Mouse (Mus musculus) heart, postnatal 0 days (tissue): Measurements from ENCODE around the gene Tmem136. TPM values are rescaled to one million over a fixed set of nuclear protein-coding genes. Genes with fewer than 3 reads are reported as not detected.

Experiments
- ATAC-seq: fragments of 200-750 bp; cut with Nextera tagmentation; 2 replicates; pipeline ENCODE4 v1.8.0; 2017; ENCODE audit warnings: low read depth, moderate number of reproducible peaks, moderate library complexity; ENCODE audit not compliant: insufficient read depth
- DNase-seq: peaks from one replicate; pipeline ENCODE4 v3.0.0-alpha.2; 2016; ENCODE audit warnings: low spot score
- H3K27ac ChIP-seq: fragments of 300-500 bp; sonication (generic); 2 replicates; pipeline ENCODE4 v1.5.1; 2014; ENCODE audit warnings: low read depth, mild to moderate bottlenecking
- H3K27me3 ChIP-seq: fragments of 300-500 bp; sonication (generic); 2 replicates; pipeline ENCODE4 v1.6.1; 2014; ENCODE audit warnings: low read length, mixed read lengths; ENCODE audit not compliant: control insufficient read depth, insufficient read depth
- H3K36me3 ChIP-seq: fragments of 300-500 bp; sonication (generic); replicated peaks from 2 replicates; pipeline ENCODE4 v1.6.1; 2014; ENCODE audit warnings: low read length, mixed read lengths; ENCODE audit not compliant: control insufficient read depth, insufficient read depth
- H3K4me1 ChIP-seq: fragments of 300-500 bp; sonication (generic); 2 replicates; pipeline ENCODE4 v1.6.1; 2014; ENCODE audit warnings: antibody characterized with exemption; ENCODE audit not compliant: control insufficient read depth, insufficient read depth
- H3K4me2 ChIP-seq: fragments of 300-500 bp; sonication (generic); 2 replicates; pipeline ENCODE4 v1.6.1; 2014; ENCODE audit warnings: low read depth, mild to moderate bottlenecking, low read length, moderate library complexity
- H3K4me3 ChIP-seq: fragments of 300-500 bp; sonication (generic); 2 replicates; pipeline ENCODE4 v1.5.1; 2014; ENCODE audit warnings: low read depth, low read length
- H3K9ac ChIP-seq: fragments of 300-500 bp; sonication (generic); replicated peaks from 2 replicates; pipeline ENCODE4 v1.6.1; 2014; ENCODE audit warnings: low read depth, low read length, mixed read lengths
- H3K9me3 ChIP-seq: fragments of 300-500 bp; sonication (generic); replicated peaks from 2 replicates; pipeline ENCODE4 v1.6.1; 2016; ENCODE audit warnings: low read length; ENCODE audit not compliant: control insufficient read depth
- CTCF ChIP-seq: IDR thresholded peaks from 2 replicates; pipeline ENCODE4 v1.5.1; 2016; ENCODE audit warnings: antibody characterized with exemption, control low read depth, low read depth
- EP300 ChIP-seq: IDR thresholded peaks from 2 replicates; pipeline ENCODE4 v1.6.1; 2016; ENCODE audit warnings: antibody characterized with exemption, low read depth
- WGBS: fragments of 180-500 bp; shearing (Covaris S2); extraction: QIAGEN DNeasy Blood & Tissue Kit; methylation state at CpG from one replicate; pipeline ENCODE4 v1.1.7; 2014; 5-methylcytosine and 5-hydroxymethylcytosine counted together
- polyA plus RNA-seq: library from polyadenylated mRNA; unstranded; fragments of >200 nt; fragmentation: Nextera tagmentation; extraction: Ambion mirVana; gene quantifications from 2 replicates; pipeline ENCODE4 v1.2.1, GENCODE M21; 2015
- total RNA-seq: library from RNA; depleted of rRNA; stranded (reverse); fragments of >200 nt; gene quantifications from 2 replicates; pipeline ENCODE4 v1.2.3, GENCODE M21; 2014; ENCODE audit warnings: low replicate concordance

The Tmem136 gene
- total and polyA plus RNA-seq, 2 experiments from 2014 or later = 5.5 to 8.0 TPM

- no peak for DNase-seq
- Histone ChIP-seq H3K27ac (no peak overlapping the region), H3K9me3 (no peaks in the 10 kb centered on the region), H3K4me1 (peaks cover 8% of the 10 kb centered on the region; the same call in 1 of the 2 replicates), H3K4me2 (no peak overlapping the region), H3K9ac (no peak overlapping the region), H3K27me3 (peaks cover 30% of the 10 kb centered on the region), H3K36me3 (no peaks in the 10 kb centered on the region), H3K4me3 (no peak overlapping the region)
- no peak for ATAC-seq
- WGBS = 82% methylated on average over 3 of the region's 3 CpGs
- no peak for TF ChIP-seq CTCF
- TF ChIP-seq EP300 = no peak
These were observed 33.1 kb upstream of the Tmem136 start for GRCm38 (mm10) chr9:43149498-43149897.

GRCm38 (mm10) chr9:43145196-43145595 is 28.8 kb upstream of the Tmem136 start:
- TF ChIP-seq EP300 = no peak
- ATAC-seq = no peak
- 0 out of 2 replicates have a peak, but pooled peaks cover 7% of the 10 kb centered on the region for H3K27me3 ChIP-seq
- 81% methylated on average over 4 of the region's 4 CpGs for WGBS
- no peak overlapping the region for H3K9ac ChIP-seq
- no peaks in the 10 kb centered on the region for H3K36me3 ChIP-seq
- DNase-seq = no peak
- no peaks in the 10 kb centered on the region for H3K9me3 ChIP-seq
- no peak overlapping the region for H3K4me2 ChIP-seq
- H3K4me1 ChIP-seq = peaks cover 11% of the 10 kb centered on the region; the same call in 1 of the 2 replicates
- H3K27ac ChIP-seq = no peak overlapping the region
- no peak overlapping the region for H3K4me3 ChIP-seq

DNA sequence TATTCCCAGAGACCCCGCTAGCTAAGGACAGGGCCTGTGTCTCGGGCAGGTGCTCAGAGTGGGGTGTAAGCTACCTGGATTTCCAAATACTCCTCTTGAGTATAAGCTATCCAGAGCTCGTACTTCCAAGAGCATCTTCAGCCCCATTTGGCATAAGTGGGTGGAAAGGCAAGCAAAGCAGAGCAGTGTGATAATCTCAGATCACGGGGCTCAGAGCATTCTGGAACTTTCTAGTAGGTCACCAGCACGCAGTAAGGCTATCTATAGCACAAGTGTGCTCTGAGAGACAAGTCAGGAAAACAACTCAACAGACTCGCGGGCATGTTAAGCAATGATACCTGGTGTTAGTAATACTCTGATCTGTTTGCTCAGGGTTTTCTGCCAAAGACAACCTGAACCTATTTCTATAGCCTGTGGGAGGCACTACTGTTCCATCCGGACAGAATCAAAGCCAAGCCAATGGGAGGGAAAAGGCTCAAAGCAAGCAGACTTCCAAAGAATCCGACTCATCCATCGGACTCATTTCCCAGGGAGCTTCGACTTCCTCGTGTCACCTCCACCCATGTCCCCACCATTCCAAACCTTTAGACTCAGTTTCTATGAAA is 27.9 kb upstream of the Tmem136 start:
- H3K4me3 ChIP-seq = no peak overlapping the region
- H3K36me3 ChIP-seq = no peaks in the 10 kb centered on the region
- peak; percentile 30 for DNase-seq
- TF ChIP-seq EP300 (no peak), CTCF (peak; percentile 46)
- no peaks in the 10 kb centered on the region for H3K9me3 ChIP-seq
- 0 out of 2 replicates have a peak, but pooled peaks cover 7% of the 10 kb centered on the region for H3K27me3 ChIP-seq
- H3K4me2 ChIP-seq = no peak overlapping the region
- H3K27ac ChIP-seq = no peak overlapping the region
- WGBS = 38% methylated on average over 12 of the region's 12 CpGs
- peak; percentile 14; the same call in 1 of the 2 replicates for ATAC-seq
- H3K9ac ChIP-seq = no peak overlapping the region
- H3K4me1 ChIP-seq = peaks cover 7% of the 10 kb centered on the region; the same call in 1 of the 2 replicates

DNA sequence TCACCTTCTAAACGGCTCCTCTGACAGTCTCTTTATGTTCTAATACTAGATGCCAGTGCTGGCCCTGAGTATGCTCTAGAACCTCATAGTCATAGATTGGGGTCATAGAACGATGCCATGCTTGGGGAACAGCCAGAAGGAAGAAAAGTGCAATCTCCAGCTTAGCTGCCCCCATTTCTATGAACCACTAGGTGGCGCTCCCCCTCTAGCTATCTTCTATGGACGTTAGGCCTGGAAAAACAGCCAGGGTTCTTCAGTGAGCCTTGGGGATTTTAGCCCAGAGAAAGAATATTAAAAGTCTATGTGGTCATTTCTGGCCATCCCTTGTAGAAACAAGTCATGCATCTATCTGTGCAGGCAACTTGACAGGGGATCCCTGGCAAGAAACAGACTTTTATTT is 25.5 kb upstream of the Tmem136 start:
- Histone ChIP-seq H3K9ac (no peak overlapping the region), H3K27ac (no peak overlapping the region), H3K4me2 (no peak overlapping the region), H3K4me3 (no peak overlapping the region), H3K4me1 (peaks cover 7% of the 10 kb centered on the region; the same call in 1 of the 2 replicates), H3K36me3 (no peaks in the 10 kb centered on the region), H3K27me3 (0 out of 2 replicates have a peak, but pooled peaks cover 7% of the 10 kb centered on the region), H3K9me3 (no peaks in the 10 kb centered on the region)
- WGBS = 5% methylated on average over 4 of the region's 4 CpGs
- peak; percentile 82 for DNase-seq
- ATAC-seq = 0 out of 2 replicates have a peak, but pooled peaks have one; percentile 17
- TF ChIP-seq EP300 (no peak), CTCF (peak; percentile 96)

DNA sequence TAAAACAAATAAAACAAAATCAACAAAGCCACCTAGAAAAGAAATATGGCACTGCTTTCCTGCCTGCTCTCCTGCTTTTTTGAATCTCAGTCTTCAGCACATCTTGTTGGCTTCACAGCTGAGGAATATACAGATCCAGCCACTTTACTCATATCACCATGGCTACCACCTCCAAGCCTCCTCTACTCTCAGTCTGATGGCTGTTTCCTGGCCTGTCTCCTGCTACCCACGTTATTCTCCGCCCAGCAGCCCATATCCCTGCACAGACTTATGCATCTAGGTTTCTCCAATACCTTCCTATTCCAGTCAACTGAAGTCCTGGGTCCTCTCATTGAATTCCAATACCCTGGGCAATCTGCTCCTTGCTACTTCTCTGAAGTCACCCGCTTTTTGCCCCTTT is 17.2 kb upstream of the Tmem136 start:
- Histone ChIP-seq H3K4me3 (no peak overlapping the region), H3K4me2 (no peak overlapping the region), H3K9ac (no peak overlapping the region), H3K4me1 (no peaks in the 10 kb centered on the region), H3K27ac (no peak overlapping the region), H3K9me3 (no peaks in the 10 kb centered on the region), H3K27me3 (no peaks in the 10 kb centered on the region), H3K36me3 (no peaks in the 10 kb centered on the region)
- no peak for DNase-seq
- 68% methylated on average over 3 of the region's 3 CpGs for WGBS
- no peak for ATAC-seq
- TF ChIP-seq EP300 = no peak
- TF ChIP-seq CTCF = no peak

- DNase-seq (no peak), ATAC-seq (no peak)
- no peaks in the 10 kb centered on the region for H3K27me3 ChIP-seq
- H3K4me3 ChIP-seq = no peak overlapping the region
- 24% methylated on average over 4 of the region's 4 CpGs for WGBS
- H3K9me3 ChIP-seq = no peaks in the 10 kb centered on the region
- H3K4me2 ChIP-seq = no peak overlapping the region
- no peak overlapping the region for H3K27ac ChIP-seq
- H3K9ac ChIP-seq = no peak overlapping the region
- H3K36me3 ChIP-seq = no peaks in the 10 kb centered on the region
- H3K4me1 ChIP-seq = 0 out of 2 replicates have a peak, but pooled peaks cover 4% of the 10 kb centered on the region
- TF ChIP-seq CTCF = no peak
- TF ChIP-seq EP300 = no peak
These were observed 16.0 kb upstream of the Tmem136 start for GRCm38 (mm10) chr9:43132380-43132779.
